Comparison of ENCODE assay signal across 11 mouse cellular contexts in genomic region chr1:59788975-59789374, GRCm38 (mm10). TPM values are rescaled to one million over a fixed set of nuclear protein-coding genes. Genes with fewer than 3 reads are reported as not detected.
DNase-seq lines count a peak whose midpoint lies in the region; ATAC-seq lines count a peak whose summit lies in the region.
"Had no signal": no experiment of that assay in that cellular context is flagged by ENCODE, and none has a peak within 500 bp of the region (broad histone marks: within the 10 kb centered on the region; RNA-seq: fewer than 3 reads in every experiment).

No protein-coding gene starts in this region.

- no peaks in the 10 kb centered on the region for H3K9me3 ChIP-seq in forebrain, embryonic 10.5 days
- no peaks in the 10 kb centered on the region for H3K9me3 ChIP-seq in hindbrain, embryonic 13.5 days
- no peaks in the 10 kb centered on the region for H3K9me3 ChIP-seq in midbrain, embryonic 16.5 days (replicated peaks; ENCODE audit: control insufficient read depth, low read length, poor library complexity, severe bottlenecking)

- peak overlapping the region; percentile 25 for H3K4me2 ChIP-seq in hindbrain, embryonic 13.5 days
- H3K4me2 ChIP-seq in midbrain, embryonic 16.5 days (ENCODE audit: low read length) = peak overlapping the region; percentile 10; the same call in 1 of the 2 replicates

- peak; percentile 11 to 29 for DNase-seq in cerebellum, postnatal 14 days
- DNase-seq in cerebellum, adult 9-10 months = no peak
- DNase-seq in forebrain, embryonic 10.5 days (ENCODE audit: extremely low spot score, low spot score) = no peak
- DNase-seq in gastrocnemius, postnatal 36 days = no peak
- no peak for DNase-seq in heart, adult 11 months
- no peak for DNase-seq in ovary, adult 18-20 months (ENCODE audit: low spot score)
- DNase-seq: cerebellum, adult 2 months; kidney, adult 18-20 months; thymus, postnatal 36 days had no signal

- H3K27ac ChIP-seq in forebrain, embryonic 10.5 days = peak overlapping the region; percentile 16; the same call in 1 of the 2 replicates
- peak overlapping the region; percentile 55 for H3K27ac ChIP-seq in hindbrain, embryonic 13.5 days
- H3K27ac ChIP-seq in midbrain, embryonic 16.5 days (ENCODE audit: low read length) = 0 out of 2 replicates have a peak overlapping the region, but pooled peaks have one; percentile 23

- H3K4me3 ChIP-seq in forebrain, embryonic 10.5 days = no peak overlapping the region
- H3K4me3 ChIP-seq in hindbrain, embryonic 13.5 days = no peak overlapping the region
- H3K4me3 ChIP-seq in midbrain, embryonic 16.5 days (ENCODE audit: low read depth, low read length) = no peak overlapping the region

- 55% methylated on average over 6 of the region's 6 CpGs for WGBS in forebrain, embryonic 10.5 days
- 15% methylated on average over 6 of the region's 6 CpGs for WGBS in hindbrain, embryonic 13.5 days
- 9% methylated on average over 6 of the region's 6 CpGs for WGBS in midbrain, embryonic 16.5 days

- H3K9ac ChIP-seq in hindbrain, embryonic 13.5 days = no peak overlapping the region
- H3K9ac ChIP-seq in midbrain, embryonic 16.5 days (ENCODE audit: low read depth, low read length) = no peak overlapping the region

- H3K27me3 ChIP-seq in forebrain, embryonic 10.5 days (ENCODE audit: poor library complexity, severe bottlenecking) = no peaks in the 10 kb centered on the region
- H3K27me3 ChIP-seq in hindbrain, embryonic 13.5 days = no peaks in the 10 kb centered on the region
- H3K27me3 ChIP-seq in midbrain, embryonic 16.5 days (ENCODE audit: control insufficient read depth, insufficient read depth, low read depth, low read length) = no peaks in the 10 kb centered on the region

- ATAC-seq in hindbrain, embryonic 13.5 days (ENCODE audit: low FRiP score) = peak; percentile 78
- ATAC-seq in midbrain, embryonic 16.5 days = peak; percentile 87

- peaks cover 15% of the 10 kb centered on the region for H3K4me1 ChIP-seq in forebrain, embryonic 10.5 days
- peaks cover 12% of the 10 kb centered on the region for H3K4me1 ChIP-seq in hindbrain, embryonic 13.5 days (replicated peaks)
- H3K4me1 ChIP-seq in midbrain, embryonic 16.5 days (ENCODE audit: control insufficient read depth, insufficient read depth, low read length) = peaks cover 17% of the 10 kb centered on the region

- peaks cover 19% of the 10 kb centered on the region for H3K36me3 ChIP-seq in forebrain, embryonic 10.5 days (replicated peaks)
- 0 out of 2 replicates have a peak, but pooled peaks cover 4% of the 10 kb centered on the region for H3K36me3 ChIP-seq in hindbrain, embryonic 13.5 days
- H3K36me3 ChIP-seq in midbrain, embryonic 16.5 days (ENCODE audit: control insufficient read depth, insufficient read depth, low read length) = no peaks in the 10 kb centered on the region

- intact Hi-C loops in gastrocnemius, postnatal 36 days (cut with DNase I) = no loop called here

RNA-seq across cellular contexts. Expression of gene Bmpr2, which starts 25.8 kb away (rescaled TPM):
- polyA plus RNA-seq in forebrain, embryonic 10.5 days (2016; fragmentation: Nextera tagmentation; extraction: Ambion mirVana) = 5.4 and 5.9 TPM in 2 replicates
- polyA plus RNA-seq in hindbrain, embryonic 13.5 days (2015; fragmentation: Nextera tagmentation; extraction: Ambion mirVana) = 11.7 and 12.1 TPM in 2 replicates
- polyA plus RNA-seq in midbrain, embryonic 16.5 days (2015; fragmentation: Nextera tagmentation; extraction: Ambion mirVana) = 9.4 and 11.1 TPM in 2 replicates
- 10 to 100 TPM; 40.1 to 40.8 TPM for total RNA-seq in gastrocnemius, postnatal 36 days (2021)

Comparison
In these comparisons a context has a peak if more than half of its experiments do, and no peak if none do; other contexts are left out.
1. DNase-seq: peak in cerebellum, postnatal 14 days (2 of 2); none in cerebellum, adult 9-10 months (single experiment), forebrain, embryonic 10.5 days (single experiment), gastrocnemius, postnatal 36 days (0 of 2), heart, adult 11 months (single experiment) and ovary, adult 18-20 months (single experiment).
2. Peak in every context shown above with its lines, with median percentiles within 50 percentile points of each other: H3K27ac ChIP-seq.